Mouse (Mus musculus) ES-Bruce4 (cell line): Measurements from ENCODE around the gene Cdhr3.

Experiments
- CTCF ChIP-seq: IDR thresholded peaks from one replicate; pipeline ENCODE4 v1.8.1; 2011; ENCODE audit warnings: low read depth, low read length
- POLR2A ChIP-seq: IDR thresholded peaks from one replicate; pipeline ENCODE4 v1.8.1; 2011; ENCODE audit warnings: low read length; ENCODE audit not compliant: insufficient read depth

- TF ChIP-seq CTCF: no peak
- TF ChIP-seq POLR2A: no peak
Observed at GRCm38 (mm10) chr12:33068977-33069376, 23.7 kb downstream of the Cdhr3 start.
